10 mouse cellular contexts compared by ENCODE assay signal in genomic region chr3:24605485-24605884, GRCm38 (mm10).
DNase-seq lines count a peak whose midpoint lies in the region; ATAC-seq and TF ChIP-seq lines count a peak whose summit lies in the region.
"Had no signal": no experiment of that assay in that cellular context is flagged by ENCODE, and none has a peak within 500 bp of the region (broad histone marks: within the 10 kb centered on the region; RNA-seq: fewer than 3 reads in every experiment).

No protein-coding gene starts in this region.

- no peaks in the 10 kb centered on the region for H3K4me1 ChIP-seq in forebrain, postnatal 0 days (ENCODE audit: insufficient read depth)
- H3K4me1 ChIP-seq in midbrain, embryonic 12.5 days = no peaks in the 10 kb centered on the region

- no peaks in the 10 kb centered on the region for H3K27me3 ChIP-seq in Patski
- no peaks in the 10 kb centered on the region for H3K27me3 ChIP-seq in forebrain, postnatal 0 days (ENCODE audit: insufficient read depth, low read length)
- H3K27me3 ChIP-seq in midbrain, embryonic 12.5 days = no peaks in the 10 kb centered on the region

- H3K9ac ChIP-seq in forebrain, postnatal 0 days = no peak overlapping the region
- H3K9ac ChIP-seq in midbrain, embryonic 12.5 days (replicated peaks) = no peak overlapping the region

- no peak overlapping the region for H3K4me3 ChIP-seq in forebrain, postnatal 0 days (ENCODE audit: low read depth, low read length)
- H3K4me3 ChIP-seq in midbrain, embryonic 12.5 days = no peak overlapping the region

- no peak for TF ChIP-seq CTCF in Patski (IDR thresholded peaks at IDR 0.05)
- no peak for TF ChIP-seq CTCF in forebrain, postnatal 0 days (IDR thresholded peaks at IDR 0.05; ENCODE audit: low read depth)

- no peak overlapping the region for H3K27ac ChIP-seq in forebrain, postnatal 0 days (ENCODE audit: low read depth, low read length)
- H3K27ac ChIP-seq in midbrain, embryonic 12.5 days (replicated peaks) = no peak overlapping the region

- CTCF ChIA-PET in Patski (lab: Charles Lee) = no interaction called here

- no peaks in the 10 kb centered on the region for H3K36me3 ChIP-seq in forebrain, postnatal 0 days (ENCODE audit: insufficient read depth)
- H3K36me3 ChIP-seq in midbrain, embryonic 12.5 days = no peaks in the 10 kb centered on the region

- peak; percentile 7 to 11 for DNase-seq in cerebellum, postnatal 10 days
- DNase-seq in cerebellum, postnatal 14 days = no peak
- no peak for DNase-seq in Patski (ENCODE audit: low read depth, low spot score)
- DNase-seq in forebrain, postnatal 0 days = no peak
- no peak for DNase-seq in heart, adult 11 months
- DNase-seq in spleen, adult 12 weeks (ENCODE audit: low spot score) = no peak
- no peak for DNase-seq in left cerebral cortex, adult 18-20 months (ENCODE audit: low spot score in 2 of 2)
- DNase-seq: heart, adult 18-20 months; lung, adult 2 months had no signal

- ATAC-seq in Patski = peak; percentile 32
- ATAC-seq in forebrain, postnatal 0 days = peak; percentile 42
- ATAC-seq in midbrain, embryonic 12.5 days (ENCODE audit: low FRiP score, low read depth) = peak; percentile 93

- in situ Hi-C loops in Patski (cut with MboI; ENCODE audit: low pct_unique_long_range_greater_than_20kb) = no loop called here

- POLR2A ChIA-PET in Patski (lab: Charles Lee) = no interaction called here

- H3K4me2 ChIP-seq in forebrain, postnatal 0 days (ENCODE audit: low read depth) = no peak overlapping the region
- H3K4me2 ChIP-seq in midbrain, embryonic 12.5 days (replicated peaks) = no peak overlapping the region

- no peaks in the 10 kb centered on the region for H3K9me3 ChIP-seq in forebrain, postnatal 0 days (ENCODE audit: low read length)
- H3K9me3 ChIP-seq in midbrain, embryonic 12.5 days = no peaks in the 10 kb centered on the region

Comparison
In these comparisons a context has a peak if more than half of its experiments do, and no peak if none do; other contexts are left out.
1. DNase-seq: peak in cerebellum, postnatal 10 days (2 of 2); none in cerebellum, postnatal 14 days (0 of 2), Patski (single experiment), forebrain, postnatal 0 days (single experiment), heart, adult 11 months (single experiment), spleen, adult 12 weeks (single experiment) and left cerebral cortex, adult 18-20 months (0 of 2).
2. ATAC-seq: peak in every context shown above with its lines; median percentile 93 in midbrain, embryonic 12.5 days; 42 in forebrain, postnatal 0 days; 32 in Patski.